Mouse (Mus musculus): ENCODE measurements at regions not wholly inside any gene's neighbourhood (a gene's known extent, or its start where the extent isn't known, plus 50 kb on each side); places are given as distances from the start of the nearest gene placed in this dataset.

DNA sequence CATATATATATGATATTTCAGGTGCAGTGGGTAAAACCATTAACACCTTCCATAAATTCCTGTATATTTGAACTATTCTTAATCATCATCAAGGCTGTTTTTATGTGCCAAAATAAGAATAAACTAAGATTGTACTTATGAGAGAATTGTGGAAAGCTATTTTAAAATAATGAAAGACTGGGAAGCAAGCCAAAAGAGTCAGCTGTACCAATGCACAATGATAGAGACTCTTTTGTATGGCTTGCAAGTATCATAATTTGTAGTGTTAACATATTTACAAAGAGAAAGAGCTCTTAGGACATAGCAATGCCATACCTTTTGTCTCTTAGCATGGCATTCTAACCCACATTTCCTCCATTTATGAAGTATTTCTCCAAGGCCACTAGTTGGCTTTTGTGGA, 436.7 kb downstream of the Serpinb8 start:
- TF ChIP-seq CTCF (IDR thresholded peaks at IDR 0.05; ENCODE audit: low read depth, low read length), result no peak
- no peak for TF ChIP-seq GATA1 (IDR thresholded peaks at IDR 0.05; ENCODE audit: borderline replicate concordance, low read length)
- TF ChIP-seq GATA2 (IDR thresholded peaks at IDR 0.05; ENCODE audit: borderline replicate concordance, low read depth, low read length), result no peak
- TF ChIP-seq TAL1 (conservative IDR thresholded peaks at IDR 0.05; ENCODE audit: low read depth, low read length), result no peak
- TF ChIP-seq POLR2AphosphoS5 (IDR thresholded peaks at IDR 0.05; ENCODE audit: insufficient replicate concordance, low read depth, low read length), result no peak
